Mouse (Mus musculus): ENCODE measurements around the gene Dcxr. TPM values are rescaled to one million over a fixed set of nuclear protein-coding genes. Genes with fewer than 3 reads are reported as not detected.
"Not testable (repeated sequence)": the region's sequence is repeated elsewhere in the genome, so short reads cannot be mapped to it uniquely, and the experiment has no call there.

Gene Dcxr
- polyA plus RNA-seq, 1 experiment from 2014 or later: 12.4 TPM

DNA sequence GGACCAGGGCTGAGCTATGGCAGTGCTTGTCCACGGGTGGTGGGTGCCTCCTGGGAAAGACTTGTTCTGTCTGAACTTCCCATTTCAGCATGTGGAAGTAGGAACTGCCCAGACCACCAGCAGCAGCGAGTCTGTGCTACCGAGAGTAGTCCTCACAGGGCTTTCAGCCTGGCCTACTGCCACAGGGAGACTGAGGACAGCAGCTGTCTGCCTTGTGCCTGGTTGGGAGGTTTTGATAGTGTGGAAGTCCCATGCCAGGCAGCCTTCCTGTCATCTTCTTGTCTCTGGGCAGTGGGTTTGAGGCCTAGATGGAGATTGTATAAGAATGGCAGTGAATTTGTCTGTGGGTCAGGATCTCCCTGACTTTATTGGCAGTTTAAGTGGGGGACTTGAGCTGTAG lies 37.7 kb downstream of the Dcxr start:
- H3K27ac ChIP-seq (ENCODE audit: low read depth, low read length): no peak overlapping the region
- H3K9ac ChIP-seq (ENCODE audit: low read length): no peak overlapping the region
- H3K4me1 ChIP-seq (ENCODE audit: control insufficient read depth, insufficient read depth, low read length): no peaks in the 10 kb centered on the region
- no peak for ATAC-seq (ENCODE audit: low FRiP score)
- WGBS: 87% methylated on average over 3 of the region's 3 CpGs
- H3K27me3 ChIP-seq (ENCODE audit: control insufficient read depth, insufficient read depth, low read length): no peaks in the 10 kb centered on the region
- no peak for DNase-seq (ENCODE audit: low spot score, missing footprints)
- no peak overlapping the region for H3K4me2 ChIP-seq
- no peaks in the 10 kb centered on the region for H3K9me3 ChIP-seq (ENCODE audit: control insufficient read depth, low read length)
- H3K36me3 ChIP-seq (ENCODE audit: control insufficient read depth, insufficient read depth, low read length): peaks cover 5% of the 10 kb centered on the region
- no peak overlapping the region for H3K4me3 ChIP-seq (ENCODE audit: low read depth, low read length)

DNA sequence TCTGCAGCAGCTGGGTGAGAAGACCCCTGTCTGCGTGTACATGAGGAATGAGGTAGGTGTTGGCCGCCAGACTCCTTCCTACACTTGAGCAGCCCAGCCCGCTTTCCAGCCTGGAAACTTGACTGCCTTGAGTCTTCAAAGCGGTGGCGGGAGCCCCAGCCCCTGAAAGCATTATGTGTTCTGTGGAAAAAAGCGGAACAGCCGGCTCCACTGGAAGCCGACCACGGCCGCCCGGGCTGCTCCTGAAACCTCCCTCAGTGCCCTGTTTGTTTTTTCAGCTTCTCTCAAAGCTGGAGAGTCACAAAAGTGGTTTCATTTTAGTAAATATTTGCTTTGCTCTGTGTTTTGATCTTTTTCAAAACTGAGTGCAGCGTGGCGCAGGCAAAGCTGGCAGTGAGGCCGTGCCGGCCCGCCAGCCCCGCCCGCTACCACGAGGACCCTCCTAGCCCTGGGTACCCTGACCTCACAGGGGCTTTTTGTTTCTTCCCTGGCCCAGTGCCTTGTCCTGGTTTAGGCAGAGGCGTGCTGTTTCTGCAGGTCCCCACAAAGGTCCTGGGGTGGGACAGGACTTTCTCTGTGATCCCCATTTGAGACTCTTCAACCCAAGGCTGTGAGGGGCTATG lies 40.3 kb downstream of the Dcxr start:
- H3K27me3 ChIP-seq (ENCODE audit: control insufficient read depth, insufficient read depth, low read length): no peaks in the 10 kb centered on the region
- no peak overlapping the region for H3K9ac ChIP-seq (ENCODE audit: low read length)
- 88% methylated on average over 20 of the region's 20 CpGs for WGBS
- H3K36me3 ChIP-seq (ENCODE audit: control insufficient read depth, insufficient read depth, low read length): peaks cover 5% of the 10 kb centered on the region
- DNase-seq (ENCODE audit: low spot score, missing footprints) (no peak), ATAC-seq (ENCODE audit: low FRiP score) (no peak)
- no peaks in the 10 kb centered on the region for H3K9me3 ChIP-seq (ENCODE audit: control insufficient read depth, low read length)
- no peak overlapping the region for H3K4me2 ChIP-seq
- no peak overlapping the region for H3K4me3 ChIP-seq (ENCODE audit: low read depth, low read length)
- H3K27ac ChIP-seq (ENCODE audit: low read depth, low read length): no peak overlapping the region
- H3K4me1 ChIP-seq (ENCODE audit: control insufficient read depth, insufficient read depth, low read length): no peaks in the 10 kb centered on the region

- H3K36me3 ChIP-seq (ENCODE audit: control insufficient read depth, insufficient read depth, low read length): peaks cover 3% of the 10 kb centered on the region
- H3K4me2 ChIP-seq: no peak overlapping the region
- H3K9ac ChIP-seq (ENCODE audit: low read length): no peak overlapping the region
- no peaks in the 10 kb centered on the region for H3K4me1 ChIP-seq (ENCODE audit: control insufficient read depth, insufficient read depth, low read length)
- no peaks in the 10 kb centered on the region for H3K27me3 ChIP-seq (ENCODE audit: control insufficient read depth, insufficient read depth, low read length)
- no peak for DNase-seq (ENCODE audit: low spot score, missing footprints)
- WGBS: 91% methylated on average over 2 of the region's 2 CpGs
- ATAC-seq (ENCODE audit: low FRiP score): no peak
- H3K4me3 ChIP-seq (ENCODE audit: low read depth, low read length): no peak overlapping the region
- no peaks in the 10 kb centered on the region for H3K9me3 ChIP-seq (ENCODE audit: control insufficient read depth, low read length)
- H3K27ac ChIP-seq (ENCODE audit: low read depth, low read length): no peak overlapping the region
Observed at GRCm38 (mm10) chr11:120684660-120685059, 42.4 kb downstream of the Dcxr start.

GRCm38 (mm10) chr11:120684086-120684485 lies 43.0 kb downstream of the Dcxr start:
- Histone ChIP-seq H3K9me3 (ENCODE audit: control insufficient read depth, low read length) (no peaks in the 10 kb centered on the region), H3K9ac (ENCODE audit: low read length) (no peak overlapping the region), H3K36me3 (ENCODE audit: control insufficient read depth, insufficient read depth, low read length) (peaks cover under 1% of the 10 kb centered on the region), H3K4me1 (ENCODE audit: control insufficient read depth, insufficient read depth, low read length) (no peaks in the 10 kb centered on the region), H3K27ac (ENCODE audit: low read depth, low read length) (no peak overlapping the region), H3K27me3 (ENCODE audit: control insufficient read depth, insufficient read depth, low read length) (no peaks in the 10 kb centered on the region), H3K4me2 (no peak overlapping the region), H3K4me3 (ENCODE audit: low read depth, low read length) (no peak overlapping the region)
- WGBS: 88% methylated on average over 2 of the region's 2 CpGs
- ATAC-seq (ENCODE audit: low FRiP score) (no peak), DNase-seq (ENCODE audit: low spot score, missing footprints) (no peak)

DNA sequence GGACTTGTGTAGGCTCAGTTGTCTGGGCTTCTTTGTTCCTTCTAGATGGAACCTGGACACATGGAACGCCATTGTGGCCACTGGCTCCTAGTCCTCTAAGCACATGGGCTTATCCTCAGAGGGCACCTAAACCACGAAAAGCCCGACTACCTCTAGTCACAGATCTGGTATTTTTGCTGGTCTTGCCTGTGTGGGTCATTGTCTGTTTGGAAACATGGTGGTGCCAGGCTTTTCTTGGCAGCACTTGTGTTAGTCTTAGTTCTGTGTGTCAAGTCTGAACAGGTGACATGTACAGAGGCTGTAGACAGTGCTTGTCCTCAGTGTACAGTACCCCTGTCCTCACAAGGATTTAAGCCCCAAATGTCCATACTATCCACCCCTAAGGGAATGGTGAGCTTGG lies 43.5 kb downstream of the Dcxr start:
- H3K4me1 ChIP-seq (ENCODE audit: control insufficient read depth, insufficient read depth, low read length): no peaks in the 10 kb centered on the region
- no peak overlapping the region for H3K9ac ChIP-seq (ENCODE audit: low read length)
- WGBS: 90% methylated on average over 3 of the region's 3 CpGs
- no peak overlapping the region for H3K4me2 ChIP-seq
- DNase-seq (ENCODE audit: low spot score, missing footprints) (no peak), ATAC-seq (ENCODE audit: low FRiP score) (no peak)
- H3K4me3 ChIP-seq (ENCODE audit: low read depth, low read length): no peak overlapping the region
- no peak overlapping the region for H3K27ac ChIP-seq (ENCODE audit: low read depth, low read length)
- H3K9me3 ChIP-seq (ENCODE audit: control insufficient read depth, low read length): no peaks in the 10 kb centered on the region
- no peaks in the 10 kb centered on the region for H3K27me3 ChIP-seq (ENCODE audit: control insufficient read depth, insufficient read depth, low read length)
- H3K36me3 ChIP-seq (ENCODE audit: control insufficient read depth, insufficient read depth, low read length): no peaks in the 10 kb centered on the region; the same call in 1 of the 2 replicates

DNA sequence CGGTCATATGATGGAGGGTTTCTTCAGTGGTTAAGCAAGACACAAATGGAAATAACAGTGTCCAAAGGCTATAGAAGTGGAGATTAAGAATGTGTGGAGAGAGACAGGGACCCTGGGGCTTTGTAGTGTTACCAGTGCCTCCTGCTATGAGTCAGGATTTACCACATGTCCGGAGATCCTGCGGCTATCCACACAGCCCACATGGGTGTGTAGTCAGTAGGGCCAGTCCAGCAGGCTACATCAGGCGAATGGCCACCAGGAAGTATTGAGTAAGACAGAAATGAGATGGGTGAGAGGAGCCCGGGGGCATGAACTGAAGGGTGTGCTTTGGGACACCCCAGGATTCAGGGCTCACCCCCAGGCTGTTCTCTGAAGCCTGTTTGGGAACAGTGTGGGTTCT lies 44.4 kb downstream of the Dcxr start:
- no peak for DNase-seq (ENCODE audit: low spot score, missing footprints)
- Histone ChIP-seq H3K4me2 (no peak overlapping the region), H3K27ac (ENCODE audit: low read depth, low read length) (no peak overlapping the region), H3K4me1 (ENCODE audit: control insufficient read depth, insufficient read depth, low read length) (no peaks in the 10 kb centered on the region), H3K27me3 (ENCODE audit: control insufficient read depth, insufficient read depth, low read length) (no peaks in the 10 kb centered on the region), H3K36me3 (ENCODE audit: control insufficient read depth, insufficient read depth, low read length) (peaks cover 5% of the 10 kb centered on the region; the same call in 1 of the 2 replicates), H3K9me3 (ENCODE audit: control insufficient read depth, low read length) (no peaks in the 10 kb centered on the region), H3K4me3 (ENCODE audit: low read depth, low read length) (no peak overlapping the region), H3K9ac (ENCODE audit: low read length) (no peak overlapping the region)
- no peak for ATAC-seq (ENCODE audit: low FRiP score)
- 92% methylated on average over 5 of the region's 5 CpGs for WGBS

DNA sequence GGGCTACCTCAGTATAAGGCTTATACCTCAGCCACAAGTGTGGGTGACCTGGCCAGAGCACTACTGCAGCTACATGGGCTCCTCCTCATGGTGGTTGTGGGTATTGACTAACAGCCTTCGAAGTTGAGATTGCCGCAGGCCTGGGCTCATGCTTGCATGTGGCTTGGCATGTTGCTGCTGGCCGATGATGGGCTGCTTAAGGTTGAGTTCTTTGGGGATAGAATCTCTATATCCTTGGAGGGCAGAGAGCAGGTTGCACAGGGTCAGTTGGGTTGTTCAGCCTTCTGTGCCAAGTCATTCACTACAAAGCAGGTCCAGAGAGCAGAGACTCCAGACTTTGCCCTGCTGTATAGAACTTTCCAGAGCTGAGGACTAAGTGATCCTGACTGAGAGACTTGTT lies 47.2 kb downstream of the Dcxr start:
- 0 out of 2 replicates have a peak, but pooled peaks cover 6% of the 10 kb centered on the region for H3K36me3 ChIP-seq (ENCODE audit: control insufficient read depth, insufficient read depth, low read length)

DNA sequence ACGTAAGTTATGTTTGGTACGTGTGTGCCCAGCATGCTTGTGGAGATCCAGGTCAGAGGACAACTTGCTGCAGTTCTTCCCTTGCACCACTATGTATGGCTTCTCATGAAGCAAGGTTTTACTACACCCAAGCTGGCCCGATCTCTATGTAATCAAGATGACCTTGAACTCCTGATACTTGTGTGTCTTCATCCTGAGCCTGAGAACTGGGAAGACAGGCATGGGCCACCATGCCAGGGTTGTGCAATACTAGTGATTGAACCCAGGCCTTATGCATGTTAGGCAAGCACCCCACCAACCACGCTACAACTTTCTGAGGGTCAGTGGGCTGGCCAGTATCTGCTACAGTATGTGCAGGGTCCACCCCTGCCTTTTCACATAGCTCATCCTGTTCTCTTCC lies 50.1 kb downstream of the Dcxr start:
- H3K4me2 ChIP-seq: no peak overlapping the region
- H3K4me3 ChIP-seq (ENCODE audit: low read depth, low read length): no peak overlapping the region
- no peaks in the 10 kb centered on the region for H3K9me3 ChIP-seq (ENCODE audit: control insufficient read depth, low read length)
- H3K36me3 ChIP-seq (ENCODE audit: control insufficient read depth, insufficient read depth, low read length): 0 out of 2 replicates have a peak, but pooled peaks cover 6% of the 10 kb centered on the region
- H3K27ac ChIP-seq (ENCODE audit: low read depth, low read length): no peak overlapping the region
- ATAC-seq (ENCODE audit: low FRiP score) (no peak), DNase-seq (ENCODE audit: low spot score, missing footprints) (no peak)
- 95% methylated on average over 4 of the region's 4 CpGs for WGBS
- H3K27me3 ChIP-seq (ENCODE audit: control insufficient read depth, insufficient read depth, low read length): no peaks in the 10 kb centered on the region
- H3K4me1 ChIP-seq (ENCODE audit: control insufficient read depth, insufficient read depth, low read length): peaks cover 7% of the 10 kb centered on the region; the same call in 1 of the 2 replicates
- no peak overlapping the region for H3K9ac ChIP-seq (ENCODE audit: low read length)

More for the DNA sequence above, 47.2 kb downstream of the Dcxr start:
- H3K9me3 ChIP-seq (ENCODE audit: control insufficient read depth, low read length): no peaks in the 10 kb centered on the region
- DNase-seq (ENCODE audit: low spot score, missing footprints) (no peak), ATAC-seq (ENCODE audit: low FRiP score) (no peak)
- WGBS: 82% methylated on average over 3 of the region's 3 CpGs
- no peak overlapping the region for H3K4me2 ChIP-seq
- no peaks in the 10 kb centered on the region for H3K27me3 ChIP-seq (ENCODE audit: control insufficient read depth, insufficient read depth, low read length)
- H3K4me1 ChIP-seq (ENCODE audit: control insufficient read depth, insufficient read depth, low read length): no peaks in the 10 kb centered on the region
- no peak overlapping the region for H3K4me3 ChIP-seq (ENCODE audit: low read depth, low read length)
- H3K27ac ChIP-seq (ENCODE audit: low read depth, low read length): no peak overlapping the region
- H3K9ac ChIP-seq (ENCODE audit: low read length): no peak overlapping the region

GRCm38 (mm10) chr11:120675875-120676274 lies 51.2 kb downstream of the Dcxr start:
- H3K36me3 ChIP-seq (ENCODE audit: control insufficient read depth, insufficient read depth, low read length): not testable (repeated sequence)

More at GRCm38 (mm10) chr11:120675875-120676274, 51.2 kb downstream of the Dcxr start:
- not testable (repeated sequence) for H3K9ac ChIP-seq (ENCODE audit: low read length); H3K4me1 ChIP-seq (ENCODE audit: control insufficient read depth, insufficient read depth, low read length); H3K27ac ChIP-seq (ENCODE audit: low read depth, low read length); H3K27me3 ChIP-seq (ENCODE audit: control insufficient read depth, insufficient read depth, low read length); ATAC-seq (ENCODE audit: low FRiP score); H3K9me3 ChIP-seq (ENCODE audit: control insufficient read depth, low read length); H3K4me3 ChIP-seq (ENCODE audit: low read depth, low read length); H3K4me2 ChIP-seq; DNase-seq (ENCODE audit: low spot score, missing footprints)
- 89% methylated on average over 5 of the region's 5 CpGs for WGBS

Measured in midbrain, embryonic 11.5 days (tissue).